Mouse (Mus musculus) olfactory bulb, adult 2 months (tissue): ENCODE data around the gene Padi4.

Experiments
- CTCF ChIP-seq: fragments of 200-500 bp; IDR thresholded peaks from 2 replicates; pipeline ENCODE4 v1.5.1; 2012; ENCODE audit warnings: low read depth, mild to moderate bottlenecking, low read length, moderate library complexity; ENCODE audit not compliant: insufficient read depth
- POLR2A ChIP-seq: fragments of 200-500 bp; IDR thresholded peaks from 2 replicates; pipeline ENCODE4 v1.6.1; 2012; ENCODE audit warnings: mild to moderate bottlenecking, low read depth, low read length, moderate library complexity; ENCODE audit not compliant: insufficient read depth

DNA sequence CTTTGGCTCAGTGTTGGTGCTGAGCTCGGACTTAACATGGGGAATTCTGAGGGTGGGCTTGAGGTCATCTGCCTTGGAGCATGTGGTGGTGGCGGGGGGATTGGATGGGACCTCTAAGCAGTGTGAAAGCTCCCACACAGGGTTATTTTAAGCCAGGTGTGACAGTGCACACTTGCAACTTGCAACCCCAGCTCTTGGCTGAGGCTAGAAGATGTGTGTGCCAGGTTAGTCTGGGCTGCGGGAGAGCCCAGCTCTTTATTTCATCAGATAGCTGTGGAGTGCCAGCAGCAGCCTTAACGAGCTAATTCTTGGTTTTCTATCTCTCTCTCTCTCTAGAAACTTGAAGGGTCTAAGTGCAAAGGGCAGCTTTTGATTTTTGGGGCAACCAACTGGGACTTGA is 66.4 kb downstream of the Padi4 start:
- no peak for TF ChIP-seq CTCF
- TF ChIP-seq POLR2A = no peak
